Mouse (Mus musculus) liver, adult 2 months (tissue): ENCODE measurements around the gene Mta3.

ENCODE experiments used
- CTCF ChIP-seq: fragments of 200-500 bp; IDR thresholded peaks from 2 replicates; pipeline ENCODE4 v1.5.1; 2011; ENCODE audit warnings: low read depth, low read length, control low read depth
- POLR2A ChIP-seq: fragments of 200-500 bp; IDR thresholded peaks from 2 replicates; pipeline ENCODE4 v1.6.1; 2011; ENCODE audit warnings: low read length, control low read depth; ENCODE audit not compliant: insufficient read depth; ENCODE audit errors: extremely low read depth

DNA sequence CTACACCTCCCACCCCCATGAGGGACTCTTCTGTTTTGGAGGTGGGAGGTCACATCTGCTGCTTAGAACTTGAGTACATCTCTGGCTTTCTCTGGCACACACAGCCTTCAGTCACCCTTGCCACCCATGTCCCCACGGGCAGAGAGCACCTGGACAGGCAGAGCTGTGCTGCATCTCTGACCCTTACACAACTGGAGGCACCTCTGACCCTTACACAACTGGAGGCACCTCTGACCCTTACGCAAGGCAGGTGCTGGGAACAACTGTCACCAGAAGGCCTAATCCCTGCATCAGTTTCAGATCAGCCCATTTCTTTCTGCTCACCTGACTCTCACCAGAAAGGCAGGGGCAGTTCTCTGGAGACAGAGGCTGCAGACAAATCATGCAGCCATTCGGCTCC lies 130.1 kb downstream of the Mta3 start:
- no peak for TF ChIP-seq CTCF
- peak; percentile 63; the same call in 1 of the 2 replicates for TF ChIP-seq POLR2A
